Mouse (Mus musculus): ENCODE measurements around the gene Cped1.
"Not testable (repeated sequence)": the region's sequence is repeated elsewhere in the genome, so short reads cannot be mapped to it uniquely, and the experiment has no call there.

The Cped1 gene

GRCm38 (mm10) chr6:22086056-22086455, 100.3 kb downstream of the Cped1 start:
- DNase-seq (ENCODE audit: low spot score): no peak

DNA sequence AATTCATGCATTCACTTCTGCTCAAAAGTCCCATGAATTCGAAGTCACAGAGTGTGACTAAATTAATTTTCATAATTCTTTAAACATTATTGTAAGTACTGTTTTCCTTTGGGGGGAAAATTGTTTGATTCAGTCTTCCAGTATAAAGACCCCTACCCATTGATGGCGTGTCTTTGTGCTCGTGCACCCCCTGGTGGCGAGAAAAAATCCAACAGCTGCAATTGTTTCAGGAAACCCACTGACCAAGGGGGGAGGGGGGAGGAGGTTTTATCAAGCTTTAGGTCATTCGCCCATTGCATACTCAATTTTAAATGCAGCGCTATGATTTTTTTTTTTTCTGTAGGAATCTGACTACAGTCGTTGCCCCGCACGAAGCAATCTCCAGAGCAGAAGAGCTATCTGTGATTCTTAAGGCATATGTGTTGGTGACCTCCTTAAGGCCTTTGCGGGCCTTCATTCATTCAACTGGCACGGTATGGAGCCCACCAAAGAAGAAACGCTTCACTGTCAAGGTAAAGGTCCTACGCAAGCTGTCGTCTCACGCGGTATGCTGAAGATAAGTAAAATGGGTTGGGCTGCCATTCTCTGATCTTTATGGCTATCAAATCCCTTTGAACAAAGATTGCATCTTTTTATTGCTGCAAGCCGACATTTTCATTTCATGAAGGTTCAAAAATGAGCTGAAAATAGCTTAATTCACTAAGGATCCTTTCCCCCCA, 102.8 kb downstream of the Cped1 start:
- DNase-seq (ENCODE audit: low spot score): peak; percentile 66

DNA sequence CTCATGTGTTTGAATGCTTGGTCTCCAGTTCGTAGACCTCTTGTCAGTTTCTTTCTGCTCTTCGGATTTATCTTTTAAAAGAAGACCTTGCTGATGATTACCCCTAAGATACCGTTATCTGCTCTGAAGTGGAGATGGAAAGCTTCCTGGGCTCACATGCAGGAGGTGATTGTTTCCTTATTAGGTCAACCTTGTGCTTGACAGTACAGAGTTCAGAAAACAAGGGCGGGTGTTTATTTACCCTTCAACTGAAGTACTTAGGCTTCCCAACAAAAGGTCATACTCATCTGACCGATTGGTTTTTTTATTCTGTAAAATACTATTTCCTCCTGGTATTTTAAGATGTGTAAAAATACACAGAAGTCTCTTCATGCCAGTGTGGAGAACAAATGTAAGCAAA, 106.1 kb downstream of the Cped1 start:
- no peak for DNase-seq (ENCODE audit: low spot score)

DNA sequence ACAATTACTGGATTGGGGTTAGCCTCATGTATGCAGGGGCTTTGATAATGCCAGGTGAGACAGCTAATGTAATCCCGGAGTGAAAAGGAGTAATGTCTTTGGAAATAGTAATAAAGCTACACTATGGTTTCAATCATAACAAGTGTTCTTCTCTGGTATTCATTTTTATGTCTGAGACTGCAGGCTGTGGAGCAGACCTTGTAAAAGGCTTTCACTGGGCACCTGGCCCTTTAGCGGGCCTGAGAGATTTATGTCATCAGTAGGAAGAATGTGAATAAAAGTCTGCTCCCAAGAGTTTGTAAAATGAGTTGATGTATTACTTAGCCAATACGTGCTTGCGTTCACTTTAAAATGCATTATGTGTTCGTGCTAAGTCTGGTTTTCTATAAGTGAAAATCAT, 108.1 kb downstream of the Cped1 start:
- no peak for DNase-seq (ENCODE audit: low spot score)

DNA sequence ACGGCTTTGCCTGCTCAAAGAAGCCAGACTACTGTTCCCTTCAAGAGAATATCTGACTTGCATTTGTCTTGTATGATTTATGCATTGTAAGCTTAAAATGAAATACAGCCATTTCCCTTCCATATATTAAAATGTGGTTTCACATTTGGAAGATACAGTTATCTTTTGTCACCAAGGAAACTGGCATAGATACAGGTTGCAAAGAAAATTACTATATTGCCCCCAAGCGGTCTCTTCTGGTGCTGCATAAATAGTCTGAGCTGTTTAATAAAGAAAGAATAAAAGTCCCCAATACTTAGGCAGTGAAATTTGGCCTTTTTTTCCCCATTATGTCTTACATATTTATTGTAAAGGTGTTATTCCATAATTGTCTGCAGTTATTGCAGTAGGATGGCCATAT, 112.0 kb downstream of the Cped1 start:
- no peak for DNase-seq (ENCODE audit: low spot score)

DNA sequence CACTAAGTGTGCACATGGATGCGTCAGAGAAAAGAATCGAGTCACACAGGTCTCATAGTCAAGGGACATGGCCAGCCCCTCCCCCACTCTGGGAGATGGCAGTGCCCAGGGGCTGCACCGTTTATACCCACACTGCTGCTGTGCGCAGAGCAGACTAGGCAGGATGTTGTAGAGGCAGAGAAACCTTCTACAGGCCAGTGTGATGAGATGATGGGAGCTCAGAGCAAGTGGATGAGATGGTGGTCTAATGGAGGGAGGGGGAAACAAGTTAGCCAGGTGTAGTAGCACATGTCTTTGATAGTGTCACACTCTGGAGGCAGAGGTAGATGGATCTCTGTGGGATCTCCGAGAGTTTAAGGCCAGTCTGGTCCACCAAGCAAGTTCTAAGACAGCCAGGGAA, 114.1 kb downstream of the Cped1 start:
- no peak for DNase-seq (ENCODE audit: low spot score)

DNA sequence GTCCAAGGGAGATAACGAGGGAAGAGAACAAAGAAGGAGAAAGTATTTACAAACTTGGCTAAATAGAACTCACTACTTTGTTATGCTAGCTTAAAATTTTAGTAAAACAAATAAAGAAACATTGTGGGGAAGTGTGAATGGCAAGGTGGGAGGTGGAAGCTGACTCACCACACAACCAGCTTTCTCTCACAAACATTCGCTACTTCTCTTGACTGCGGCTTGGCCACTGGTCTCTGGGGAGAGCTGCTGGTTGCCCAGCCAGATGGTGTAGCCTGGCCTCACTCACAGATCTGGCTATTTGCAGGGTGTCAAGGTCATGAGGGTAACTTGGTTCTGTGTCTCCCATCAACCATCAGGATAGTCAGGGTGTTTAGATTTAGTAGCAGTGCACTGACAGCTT, 116.2 kb downstream of the Cped1 start:
- DNase-seq (ENCODE audit: low spot score): no peak

GRCm38 (mm10) chr6:22102752-22103151, 117.0 kb downstream of the Cped1 start:
- DNase-seq (ENCODE audit: low spot score): no peak

DNA sequence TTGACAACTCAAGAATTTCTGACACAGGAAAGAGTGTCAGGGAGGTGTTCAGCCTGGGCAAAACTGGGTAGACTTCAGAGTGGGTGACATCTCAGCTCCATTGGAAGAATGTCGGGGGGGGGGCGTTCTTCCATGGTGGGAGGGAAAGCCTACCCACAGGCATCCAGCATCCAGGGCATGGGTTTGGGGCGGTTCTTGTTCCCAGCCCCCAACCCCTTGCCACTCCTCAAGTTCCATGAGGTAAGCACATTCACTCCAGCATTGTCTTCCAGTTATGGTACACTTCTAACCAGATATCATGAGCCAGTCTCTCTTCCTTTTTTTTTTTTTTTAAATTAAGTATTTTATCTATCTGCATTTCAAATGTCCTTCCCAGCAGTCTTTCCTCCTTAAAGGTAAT, 118.0 kb downstream of the Cped1 start:
- no peak for DNase-seq (ENCODE audit: low spot score)

- peak; percentile 45 for DNase-seq (ENCODE audit: low spot score)
These were observed 118.5 kb downstream of the Cped1 start for GRCm38 (mm10) chr6:22104211-22104610.

GRCm38 (mm10) chr6:22114079-22114478, 128.4 kb downstream of the Cped1 start:
- DNase-seq (ENCODE audit: low spot score): no peak

- DNase-seq (ENCODE audit: low spot score): no peak
These were observed 131.0 kb downstream of the Cped1 start for GRCm38 (mm10) chr6:22116679-22117078.

GRCm38 (mm10) chr6:22122080-22122479, 136.4 kb downstream of the Cped1 start:
- peak; percentile 80 for DNase-seq (ENCODE audit: low spot score)

- DNase-seq (ENCODE audit: low spot score): no peak
These were observed 137.0 kb downstream of the Cped1 start for GRCm38 (mm10) chr6:22122693-22123092.

DNA sequence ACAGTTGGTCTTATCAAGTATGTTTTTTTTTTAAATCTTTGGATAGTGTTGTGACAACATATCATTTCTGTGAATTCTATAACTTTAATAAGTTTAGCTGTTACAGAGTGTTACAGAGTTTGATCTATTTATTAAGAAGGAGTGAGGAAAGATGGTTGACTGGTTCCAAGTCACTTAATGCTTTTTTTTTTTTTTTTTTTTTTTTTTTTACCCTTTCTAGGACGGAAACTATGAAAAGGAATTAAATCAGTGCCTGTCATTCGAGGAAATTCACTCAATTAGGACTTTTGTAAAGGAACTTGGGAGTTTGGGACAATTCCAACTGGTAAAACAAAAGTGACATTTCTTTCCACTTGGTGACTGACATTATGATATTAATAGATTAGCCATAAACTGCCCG, 137.6 kb downstream of the Cped1 start:
- DNase-seq (ENCODE audit: low spot score): no peak

- DNase-seq (ENCODE audit: low spot score): not testable (repeated sequence)
These were observed 139.0 kb downstream of the Cped1 start for GRCm38 (mm10) chr6:22124575-22125330.

DNA sequence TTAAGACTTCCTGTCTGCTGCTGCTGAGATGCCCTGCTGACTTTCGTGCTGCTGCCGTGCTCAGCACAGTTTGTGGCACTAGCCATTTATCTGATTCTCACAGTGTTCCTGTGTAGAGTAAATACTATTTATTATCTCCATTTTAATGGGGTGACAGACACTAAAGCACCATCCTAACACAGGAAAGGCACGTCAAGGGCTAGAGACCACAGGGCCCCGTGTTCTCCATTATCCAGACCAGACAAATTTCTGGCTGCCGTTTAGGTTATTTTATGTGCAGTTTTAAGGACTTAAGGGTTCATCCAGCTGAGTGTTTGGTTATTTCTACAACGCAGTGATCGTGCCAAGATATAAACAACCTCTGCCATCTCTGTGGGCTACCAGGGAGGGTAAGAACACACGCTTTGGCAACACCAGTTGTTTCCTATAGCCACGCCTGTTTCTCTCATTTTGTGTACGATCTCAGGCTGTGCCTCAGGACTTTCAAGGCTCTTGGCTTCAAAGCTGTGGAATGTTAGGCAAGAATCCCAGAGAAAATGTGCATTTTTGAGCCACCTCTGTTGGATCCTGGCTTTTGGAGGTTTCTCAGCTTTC, 149.4 kb downstream of the Cped1 start:
- DNase-seq (ENCODE audit: low spot score): no peak

- peak; percentile 14 for DNase-seq (ENCODE audit: low spot score)
These were observed 151.1 kb downstream of the Cped1 start for GRCm38 (mm10) chr6:22136805-22137204.

DNA sequence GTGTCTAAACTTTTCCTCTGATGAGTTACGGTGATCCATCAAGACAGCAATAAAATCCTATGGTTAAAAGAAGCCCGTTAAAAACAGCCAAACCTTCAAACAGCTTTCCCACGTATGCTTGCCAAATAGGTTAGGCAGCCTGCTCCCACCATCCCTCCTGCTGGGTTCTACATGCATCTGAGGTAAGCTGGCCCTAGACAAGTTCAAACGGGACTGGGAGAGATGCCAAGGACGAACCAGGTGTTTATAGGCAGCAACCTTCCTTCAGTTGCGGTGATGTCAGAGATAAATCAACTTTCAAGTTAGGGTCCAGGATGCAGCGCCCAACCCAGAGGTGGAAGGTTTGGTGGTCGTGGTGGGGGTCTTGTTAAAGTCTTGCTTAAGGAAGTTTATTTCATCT, 155.1 kb downstream of the Cped1 start:
- no peak for DNase-seq (ENCODE audit: low spot score)

DNA sequence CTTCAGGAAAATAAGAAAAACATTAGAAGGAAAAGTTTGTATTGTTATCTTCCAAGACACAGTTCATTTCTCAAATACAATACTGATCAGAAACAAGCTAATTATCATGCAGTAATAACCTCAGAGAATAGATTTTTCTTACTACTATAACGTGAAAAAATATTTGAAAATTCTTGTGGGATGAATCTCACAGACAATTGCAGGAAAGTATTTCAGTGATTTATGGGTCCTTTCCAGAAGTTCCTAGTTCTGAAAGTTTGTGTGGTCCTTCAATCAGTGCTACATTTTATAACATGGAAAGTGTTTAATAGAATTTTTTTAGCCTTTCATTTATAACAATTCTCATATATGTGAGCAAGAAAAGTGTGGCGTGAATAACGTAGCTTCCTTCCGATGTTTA, 161.5 kb downstream of the Cped1 start:
- no peak for DNase-seq (ENCODE audit: low spot score)

GRCm38 (mm10) chr6:22148511-22148910, 162.8 kb downstream of the Cped1 start:
- no peak for DNase-seq (ENCODE audit: low spot score)

DNA sequence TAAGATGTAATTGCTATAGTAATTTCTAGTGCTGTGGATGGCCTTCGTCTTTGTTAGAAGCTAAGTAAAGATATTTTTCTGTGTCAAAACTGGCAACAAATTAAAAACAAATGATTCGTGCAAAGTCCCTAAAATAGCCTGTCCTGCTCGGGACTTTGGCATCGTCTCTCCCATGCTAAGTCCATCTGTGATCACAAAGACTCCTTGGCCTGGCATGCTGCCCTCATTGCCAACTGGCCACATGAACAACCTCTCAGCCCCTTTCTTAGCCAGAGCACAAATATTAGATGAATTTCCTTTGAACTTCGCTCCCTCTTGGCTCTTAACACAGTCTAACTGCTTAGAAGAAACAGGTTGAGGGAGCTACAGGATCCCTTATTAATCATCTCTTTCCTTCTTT, 171.7 kb downstream of the Cped1 start:
- DNase-seq (ENCODE audit: low spot score): no peak

GRCm38 (mm10) chr6:22161944-22162343, 176.2 kb downstream of the Cped1 start:
- DNase-seq (ENCODE audit: low spot score): no peak

Data from embryo, embryonic 10 days (tissue).